Mouse (Mus musculus) hematopoietic stem cell, adult 5-6 weeks (primary cell): ENCODE measurements around the gene Rab7b. TPM values are rescaled to one million over a fixed set of nuclear protein-coding genes. Genes with fewer than 3 reads are reported as not detected.

Experiments
- ATAC-seq, 2 experiments: fragments of 125-278 bp in 1 of 2; replicated peaks in 1 of 2; 2 replicates each; pipeline ENCODE4 v1.8.0; 2016 to 2017; ENCODE audit warnings: inconsistent platforms in 2 of 2, mild to moderate bottlenecking in 2 of 2, moderate number of reproducible peaks in 2 of 2, low read depth in 1 of 2, moderate TSS enrichment in 1 of 2; ENCODE audit not compliant: low FRiP score in 2 of 2, poor library complexity in 2 of 2, severe bottlenecking in 2 of 2, insufficient read depth in 1 of 2, low TSS enrichment in 1 of 2
- total RNA-seq: library from RNA; stranded (forward); fragments of 172-1452, 232-1000 nt; gene quantifications from 2 replicates; pipeline ENCODE4 v1.2.3, GENCODE M21; 2017

Rab7b gene
- total RNA-seq, 1 experiment from 2014 or later = 4.5 TPM

GRCm38 (mm10) chr1:131687739-131688138 is 756 bp upstream of the Rab7b start:
- ATAC-seq = no peak

- no peak for ATAC-seq
These were observed 521 bp downstream of the Rab7b start for GRCm38 (mm10) chr1:131689016-131689415.

- ATAC-seq = no peak
These were observed 1.4 kb downstream of the Rab7b start for GRCm38 (mm10) chr1:131689899-131690298.

- ATAC-seq = no peak
These were observed 1.9 kb downstream of the Rab7b start for GRCm38 (mm10) chr1:131690435-131690834.

- ATAC-seq = peak; percentile 51 to 77
These were observed 2.9 kb downstream of the Rab7b start for GRCm38 (mm10) chr1:131691356-131691755.

GRCm38 (mm10) chr1:131695308-131695707 is 6.8 kb downstream of the Rab7b start:
- no peak for ATAC-seq

- no peak for ATAC-seq
These were observed 7.8 kb downstream of the Rab7b start for GRCm38 (mm10) chr1:131696325-131696724.

GRCm38 (mm10) chr1:131698770-131699169 is 10.3 kb downstream of the Rab7b start:
- no peak for ATAC-seq

- ATAC-seq = no peak
These were observed 11.1 kb downstream of the Rab7b start for GRCm38 (mm10) chr1:131699642-131700041.

- peak; percentile 35 to 51; a peak in 3 of 4 replicates for ATAC-seq
These were observed 12.0 kb downstream of the Rab7b start for GRCm38 (mm10) chr1:131700447-131700846.

- ATAC-seq = no peak
These were observed 12.9 kb downstream of the Rab7b start for GRCm38 (mm10) chr1:131701391-131701790.

GRCm38 (mm10) chr1:131702094-131702766 is 13.7 kb downstream of the Rab7b start:
- ATAC-seq = peak; percentile 39 to 69; a peak in 3 of 4 replicates

GRCm38 (mm10) chr1:131703482-131703881 is 15.0 kb downstream of the Rab7b start:
- ATAC-seq = no peak

GRCm38 (mm10) chr1:131708338-131708737 is 19.8 kb downstream of the Rab7b start:
- ATAC-seq = peak in 1 of 2 experiments; percentile 79; a peak in 3 of 4 replicates

GRCm38 (mm10) chr1:131711518-131711917 is 23.0 kb downstream of the Rab7b start:
- ATAC-seq = no peak

- ATAC-seq = peak; percentile 48 to 51; a peak in 1 of 4 replicates
These were observed 23.9 kb downstream of the Rab7b start for GRCm38 (mm10) chr1:131712386-131712785.

GRCm38 (mm10) chr1:131714388-131715337 is 26.2 kb downstream of the Rab7b start:
- ATAC-seq = no peak
